Mouse (Mus musculus): ENCODE results near the gene Map3k7cl. TPM values are rescaled to one million over a fixed set of nuclear protein-coding genes. Genes with fewer than 3 reads are reported as not detected.

The Map3k7cl gene
- polyA plus RNA-seq, 1 experiment: 3.9 TPM

DNA sequence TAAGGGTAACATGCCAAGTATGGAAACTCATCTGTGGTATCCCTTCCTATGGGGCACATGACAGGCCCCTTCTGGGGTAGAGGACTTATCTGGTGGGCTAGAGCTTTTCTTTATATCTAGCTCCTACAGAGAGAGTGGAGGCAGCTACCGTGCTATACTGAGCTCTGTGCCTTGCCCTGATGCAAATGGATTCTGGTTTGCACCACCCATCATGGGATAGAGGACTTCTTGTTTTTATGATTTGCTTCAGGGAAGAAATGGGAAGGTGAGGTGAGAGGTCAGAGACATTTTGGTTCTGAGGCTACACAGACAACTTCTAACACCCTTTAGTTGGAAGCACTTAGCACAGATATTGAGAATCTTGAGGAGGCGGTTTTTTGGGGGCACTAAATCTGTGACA, 71.8 kb downstream of the Map3k7cl start:
- no peaks in the 10 kb centered on the region for H3K4me1 ChIP-seq (replicated peaks; ENCODE audit: control insufficient read depth, insufficient read depth, low read length)
- no peaks in the 10 kb centered on the region for H3K36me3 ChIP-seq (ENCODE audit: control insufficient read depth, insufficient read depth, low read length)
- TF ChIP-seq CTCF (IDR thresholded peaks at IDR 0.05; ENCODE audit: borderline replicate concordance, control insufficient read depth, extremely low read depth, insufficient read depth, low read length, poor library complexity): no peak
- no peak for TF ChIP-seq POLR2A (IDR thresholded peaks at IDR 0.05; ENCODE audit: control insufficient read depth, extremely low read depth, insufficient read depth, low read length, poor library complexity)
- H3K27ac ChIP-seq (ENCODE audit: control insufficient read depth, insufficient read depth, low read length): no peak overlapping the region
- no peak overlapping the region for H3K4me3 ChIP-seq (ENCODE audit: control insufficient read depth, insufficient read depth, low read length)
- H3K27me3 ChIP-seq (ENCODE audit: control insufficient read depth, insufficient read depth, low read length): no peaks in the 10 kb centered on the region
- WGBS: 91% methylated on average over 2 of the region's 2 CpGs
- DNase-seq: no peak

DNA sequence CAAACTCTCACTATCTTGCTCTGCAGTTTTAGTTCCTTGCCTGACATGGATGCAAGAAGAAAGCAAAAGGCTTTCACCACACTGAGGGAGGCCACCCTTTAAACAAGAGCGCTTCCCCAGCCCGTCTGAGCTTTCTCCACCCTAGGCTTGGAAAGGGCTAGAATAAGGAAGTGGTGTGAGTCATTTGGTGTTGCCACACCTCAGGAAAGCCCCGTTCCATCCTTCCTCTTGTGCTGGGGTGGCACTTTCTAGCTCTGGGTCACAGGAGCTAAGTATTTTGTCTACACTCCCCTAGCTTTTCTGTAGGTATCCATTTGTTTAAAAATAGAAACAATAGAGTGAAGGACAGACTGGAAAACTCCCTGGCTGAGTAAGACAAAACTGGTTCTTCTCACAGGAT, 72.2 kb downstream of the Map3k7cl start:
- TF ChIP-seq POLR2A (IDR thresholded peaks at IDR 0.05; ENCODE audit: control insufficient read depth, extremely low read depth, insufficient read depth, low read length, poor library complexity): no peak
- no peak for TF ChIP-seq CTCF (IDR thresholded peaks at IDR 0.05; ENCODE audit: borderline replicate concordance, control insufficient read depth, extremely low read depth, insufficient read depth, low read length, poor library complexity)
- Histone ChIP-seq H3K4me3 (ENCODE audit: control insufficient read depth, insufficient read depth, low read length) (no peak overlapping the region), H3K27ac (ENCODE audit: control insufficient read depth, insufficient read depth, low read length) (no peak overlapping the region), H3K4me1 (replicated peaks; ENCODE audit: control insufficient read depth, insufficient read depth, low read length) (no peaks in the 10 kb centered on the region), H3K27me3 (ENCODE audit: control insufficient read depth, insufficient read depth, low read length) (no peaks in the 10 kb centered on the region), H3K36me3 (ENCODE audit: control insufficient read depth, insufficient read depth, low read length) (no peaks in the 10 kb centered on the region)
- DNase-seq: no peak
- 26% methylated on average over 3 of the region's 3 CpGs for WGBS

DNA sequence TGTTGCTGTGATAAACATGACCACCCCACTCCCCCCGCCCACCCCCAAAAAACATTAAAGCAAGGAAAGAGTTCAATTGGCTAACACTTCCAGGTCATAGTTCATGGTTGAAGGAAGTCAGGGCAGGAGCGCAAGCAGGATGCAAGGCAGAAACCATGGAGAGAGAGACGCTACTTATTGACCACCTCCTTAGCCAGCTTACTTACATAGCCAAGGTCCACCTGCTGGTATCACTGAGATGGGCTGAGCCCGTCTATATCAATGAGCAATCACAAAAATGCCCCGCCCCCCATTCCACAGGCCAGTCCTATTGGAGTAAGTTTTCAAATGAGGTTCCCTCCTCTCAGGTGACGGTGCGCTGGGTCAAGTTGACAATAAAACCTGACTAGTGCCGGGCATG, 72.7 kb downstream of the Map3k7cl start:
- Histone ChIP-seq H3K36me3 (ENCODE audit: control insufficient read depth, insufficient read depth, low read length) (no peaks in the 10 kb centered on the region), H3K27me3 (ENCODE audit: control insufficient read depth, insufficient read depth, low read length) (no peaks in the 10 kb centered on the region), H3K4me3 (ENCODE audit: control insufficient read depth, insufficient read depth, low read length) (no peak overlapping the region), H3K27ac (ENCODE audit: control insufficient read depth, insufficient read depth, low read length) (no peak overlapping the region), H3K4me1 (replicated peaks; ENCODE audit: control insufficient read depth, insufficient read depth, low read length) (no peaks in the 10 kb centered on the region)
- WGBS: 99% methylated on average over 8 of the region's 8 CpGs
- DNase-seq: no peak
- no peak for TF ChIP-seq POLR2A (IDR thresholded peaks at IDR 0.05; ENCODE audit: control insufficient read depth, extremely low read depth, insufficient read depth, low read length, poor library complexity)
- TF ChIP-seq CTCF (IDR thresholded peaks at IDR 0.05; ENCODE audit: borderline replicate concordance, control insufficient read depth, extremely low read depth, insufficient read depth, low read length, poor library complexity): no peak

DNA sequence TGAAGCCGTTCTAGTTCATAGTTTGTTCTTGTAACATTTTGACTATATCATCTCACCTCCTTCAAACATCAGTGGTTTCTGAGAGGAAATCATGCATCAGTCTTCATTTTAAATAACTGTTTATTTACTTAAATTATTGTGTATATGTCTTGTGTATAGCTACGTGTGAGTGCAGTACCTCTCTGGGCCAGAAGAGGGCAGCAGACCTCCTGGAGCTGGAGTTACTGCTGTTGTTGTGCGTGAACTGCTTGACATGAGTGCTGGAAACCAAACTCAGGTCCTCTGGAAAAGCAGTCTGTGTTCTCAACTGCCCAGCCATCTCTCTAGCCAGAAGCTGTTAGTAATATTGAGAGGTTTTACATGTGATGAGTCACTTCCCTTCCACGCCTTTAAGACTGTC, 73.6 kb downstream of the Map3k7cl start:
- 98% methylated on average over 4 of the region's 4 CpGs for WGBS
- Histone ChIP-seq H3K27me3 (ENCODE audit: control insufficient read depth, insufficient read depth, low read length) (no peaks in the 10 kb centered on the region), H3K27ac (ENCODE audit: control insufficient read depth, insufficient read depth, low read length) (no peak overlapping the region), H3K36me3 (ENCODE audit: control insufficient read depth, insufficient read depth, low read length) (no peaks in the 10 kb centered on the region), H3K4me1 (replicated peaks; ENCODE audit: control insufficient read depth, insufficient read depth, low read length) (no peaks in the 10 kb centered on the region), H3K4me3 (ENCODE audit: control insufficient read depth, insufficient read depth, low read length) (no peak overlapping the region)
- DNase-seq: no peak
- no peak for TF ChIP-seq CTCF (IDR thresholded peaks at IDR 0.05; ENCODE audit: borderline replicate concordance, control insufficient read depth, extremely low read depth, insufficient read depth, low read length, poor library complexity)
- no peak for TF ChIP-seq POLR2A (IDR thresholded peaks at IDR 0.05; ENCODE audit: control insufficient read depth, extremely low read depth, insufficient read depth, low read length, poor library complexity)

DNA sequence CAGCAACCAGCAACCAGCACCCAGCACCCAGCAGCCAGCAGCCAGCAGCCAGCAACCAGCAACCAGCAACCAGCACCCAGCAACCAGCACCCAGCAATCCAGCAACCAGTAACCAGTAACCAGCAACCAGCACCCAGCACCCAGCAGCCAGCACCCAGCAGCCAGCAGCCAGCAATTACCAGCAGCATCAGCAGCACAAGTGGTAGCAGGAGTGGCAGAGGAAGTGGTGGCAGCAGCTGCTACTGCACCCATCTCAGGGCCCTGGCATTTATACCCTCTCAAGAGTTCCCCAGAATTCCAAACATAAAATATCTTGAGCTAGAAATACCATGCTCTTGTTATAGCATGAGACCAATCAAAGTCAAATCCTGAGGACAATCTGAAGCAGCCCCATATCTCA, 81.6 kb downstream of the Map3k7cl start:
- no peak for TF ChIP-seq CTCF (IDR thresholded peaks at IDR 0.05; ENCODE audit: borderline replicate concordance, control insufficient read depth, extremely low read depth, insufficient read depth, low read length, poor library complexity)
- TF ChIP-seq POLR2A (IDR thresholded peaks at IDR 0.05; ENCODE audit: control insufficient read depth, extremely low read depth, insufficient read depth, low read length, poor library complexity): no peak
- Histone ChIP-seq H3K4me1 (replicated peaks; ENCODE audit: control insufficient read depth, insufficient read depth, low read length) (peaks cover 4% of the 10 kb centered on the region), H3K4me3 (ENCODE audit: control insufficient read depth, insufficient read depth, low read length) (no peak overlapping the region), H3K36me3 (ENCODE audit: control insufficient read depth, insufficient read depth, low read length) (no peaks in the 10 kb centered on the region), H3K27me3 (ENCODE audit: control insufficient read depth, insufficient read depth, low read length) (no peaks in the 10 kb centered on the region), H3K27ac (ENCODE audit: control insufficient read depth, insufficient read depth, low read length) (no peak overlapping the region)
- DNase-seq: no peak

DNA sequence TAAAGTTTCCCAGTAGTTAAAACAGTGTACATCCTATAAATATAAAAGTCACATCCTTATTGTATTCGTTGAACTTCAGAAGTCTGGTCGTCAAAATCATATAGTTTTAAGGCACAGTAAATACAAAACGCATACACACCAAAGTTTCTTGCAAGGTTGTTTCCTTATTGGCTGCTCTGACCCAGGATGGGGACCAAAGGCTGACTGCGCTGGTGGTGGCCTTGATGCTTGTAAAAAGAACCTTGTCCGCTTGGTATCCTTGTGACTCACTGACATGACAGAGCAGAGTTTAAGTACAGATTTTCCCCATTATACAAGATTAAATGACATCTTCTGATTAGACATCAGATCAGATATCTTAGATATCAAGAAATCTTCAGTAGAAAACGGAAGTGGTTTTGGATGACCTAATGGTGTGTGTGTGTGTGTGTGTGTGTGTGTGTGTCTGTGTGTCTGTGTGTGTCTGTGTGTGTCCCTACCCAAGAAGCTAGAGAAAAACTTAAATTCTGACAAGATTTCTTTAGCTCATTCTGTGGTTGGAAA, 82.2 kb downstream of the Map3k7cl start:
- TF ChIP-seq POLR2A (IDR thresholded peaks at IDR 0.05; ENCODE audit: control insufficient read depth, extremely low read depth, insufficient read depth, low read length, poor library complexity) (no peak), CTCF (IDR thresholded peaks at IDR 0.05; ENCODE audit: borderline replicate concordance, control insufficient read depth, extremely low read depth, insufficient read depth, low read length, poor library complexity) (no peak)
- 82% methylated on average over 6 of the region's 6 CpGs for WGBS

DNA sequence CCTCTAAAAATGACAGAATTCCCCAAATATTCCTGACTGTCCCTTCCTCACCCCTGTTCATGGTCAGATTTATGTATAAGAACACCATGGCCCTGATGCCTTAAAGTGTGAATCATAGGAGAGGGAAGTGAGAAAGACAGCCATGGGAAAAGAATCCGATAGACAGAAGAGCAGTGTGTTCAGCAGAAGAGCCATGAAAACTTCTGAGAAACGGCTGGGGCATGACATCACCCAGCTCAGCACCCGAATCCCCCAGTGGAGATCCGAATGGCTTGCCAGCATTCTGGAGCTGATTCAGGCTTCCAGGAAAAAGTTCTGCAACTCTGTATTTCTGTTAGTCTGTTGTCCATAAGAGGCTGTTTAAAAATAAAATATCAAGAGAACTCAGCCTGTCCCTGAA, 82.7 kb downstream of the Map3k7cl start:
- WGBS: 92% methylated on average over 4 of the region's 4 CpGs
- Histone ChIP-seq H3K36me3 (ENCODE audit: control insufficient read depth, insufficient read depth, low read length) (no peaks in the 10 kb centered on the region), H3K4me1 (replicated peaks; ENCODE audit: control insufficient read depth, insufficient read depth, low read length) (peaks cover 4% of the 10 kb centered on the region), H3K27ac (ENCODE audit: control insufficient read depth, insufficient read depth, low read length) (no peak overlapping the region), H3K27me3 (ENCODE audit: control insufficient read depth, insufficient read depth, low read length) (no peaks in the 10 kb centered on the region), H3K4me3 (ENCODE audit: control insufficient read depth, insufficient read depth, low read length) (no peak overlapping the region)
- TF ChIP-seq POLR2A (IDR thresholded peaks at IDR 0.05; ENCODE audit: control insufficient read depth, extremely low read depth, insufficient read depth, low read length, poor library complexity): no peak
- no peak for DNase-seq

More for the DNA sequence above, 82.2 kb downstream of the Map3k7cl start:
- H3K27me3 ChIP-seq (ENCODE audit: control insufficient read depth, insufficient read depth, low read length): no peaks in the 10 kb centered on the region
- peaks cover 4% of the 10 kb centered on the region for H3K4me1 ChIP-seq (replicated peaks; ENCODE audit: control insufficient read depth, insufficient read depth, low read length)
- no peak for DNase-seq
- H3K27ac ChIP-seq (ENCODE audit: control insufficient read depth, insufficient read depth, low read length): no peak overlapping the region
- H3K4me3 ChIP-seq (ENCODE audit: control insufficient read depth, insufficient read depth, low read length): no peak overlapping the region
- no peaks in the 10 kb centered on the region for H3K36me3 ChIP-seq (ENCODE audit: control insufficient read depth, insufficient read depth, low read length)
